Mouse (Mus musculus): ENCODE measurements around the gene Irf6.

DNA sequence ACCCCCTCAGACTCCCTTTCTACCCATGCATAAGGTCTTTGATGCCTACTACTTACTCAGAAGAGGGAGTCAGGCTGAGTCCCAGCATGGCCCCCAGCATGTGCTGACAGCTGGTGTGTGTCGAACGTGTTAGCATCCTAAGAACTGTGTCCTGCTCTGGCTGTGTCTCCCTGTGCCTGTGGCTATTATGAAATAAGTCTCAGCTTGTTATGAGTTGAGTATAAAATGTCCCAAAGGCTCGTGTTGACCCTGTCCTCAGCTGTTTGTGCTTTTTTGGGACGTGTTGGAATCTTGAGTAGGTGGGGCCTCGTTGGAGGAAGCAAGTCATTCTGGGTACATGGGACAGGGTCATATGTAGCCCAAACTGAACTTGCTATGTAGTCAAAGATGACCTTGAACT lies 61.1 kb downstream of the Irf6 start:
- TF ChIP-seq CTCF (IDR thresholded peaks at IDR 0.05; ENCODE audit: borderline replicate concordance, insufficient read depth, low read length) (no peak), POLR2A (IDR thresholded peaks at IDR 0.05; ENCODE audit: low read depth, low read length) (no peak)

Measured in embryonic fibroblast, embryonic 13.5 days (primary cell).